Mouse (Mus musculus): ENCODE results near the gene Spata3.

GRCm38 (mm10) chr1:85997221-85997620, 19.4 kb upstream of the Spata3 start:
- TF ChIP-seq GATA1 (IDR thresholded peaks at IDR 0.05; ENCODE audit: low read length) (no peak), TAL1 (IDR thresholded peaks at IDR 0.05; ENCODE audit: low read length) (no peak)
